Mouse (Mus musculus) liver, embryonic 15.5 days (tissue): Measurements from ENCODE around the gene Lrrc57. TPM values are rescaled to one million over a fixed set of nuclear protein-coding genes. Genes with fewer than 3 reads are reported as not detected.
A peak's percentile ranks its signal among the peaks of the same experiment; 100 is the strongest.
"Not testable (repeated sequence)": the region's sequence is repeated elsewhere in the genome, so short reads cannot be mapped to it uniquely, and the experiment has no call there.

Experiments
- ATAC-seq: fragments of 200-750 bp; cut with Nextera tagmentation; 2 replicates; pipeline ENCODE4 v1.8.0; 2017; ENCODE audit warnings: moderate number of reproducible peaks, mild to moderate bottlenecking, moderate library complexity; ENCODE audit not compliant: insufficient read depth
- H3K27ac ChIP-seq: fragments of 300-500 bp; sonication (generic); replicated peaks from 2 replicates; pipeline ENCODE4 v1.5.1; 2015; ENCODE audit warnings: mild to moderate bottlenecking, inconsistent platforms
- H3K27me3 ChIP-seq: fragments of 300-500 bp; sonication (generic); 2 replicates; pipeline ENCODE4 v1.6.1; 2015; ENCODE audit warnings: mild to moderate bottlenecking, inconsistent platforms
- H3K36me3 ChIP-seq: fragments of 300-500 bp; sonication (generic); replicated peaks from 2 replicates; pipeline ENCODE4 v1.6.1; 2015; ENCODE audit warnings: moderate library complexity, mild to moderate bottlenecking, inconsistent platforms
- H3K4me1 ChIP-seq: fragments of 300-500 bp; sonication (generic); replicated peaks from 2 replicates; pipeline ENCODE4 v1.6.1; 2015; ENCODE audit warnings: inconsistent platforms
- H3K4me2 ChIP-seq: fragments of 300-500 bp; sonication (generic); 2 replicates; pipeline ENCODE4 v1.6.1; 2015; ENCODE audit warnings: moderate library complexity, mild to moderate bottlenecking, inconsistent platforms
- H3K4me3 ChIP-seq: fragments of 300-500 bp; sonication (generic); replicated peaks from 2 replicates; pipeline ENCODE4 v1.5.1; 2015; ENCODE audit warnings: mild to moderate bottlenecking, inconsistent platforms
- H3K9ac ChIP-seq: fragments of 300-500 bp; sonication (generic); 2 replicates; pipeline ENCODE4 v1.6.1; 2015; ENCODE audit warnings: moderate library complexity, mild to moderate bottlenecking, inconsistent platforms
- H3K9me3 ChIP-seq: fragments of 300-500 bp; sonication (generic); replicated peaks from 2 replicates; pipeline ENCODE4 v1.6.1; 2016; ENCODE audit warnings: inconsistent platforms
- WGBS: fragments of 180-500 bp; shearing (Covaris S2); methylation state at CpG from one replicate; pipeline ENCODE4 v1.1.7; 2015; ENCODE audit warnings: mixed read lengths; ENCODE audit not compliant: insufficient replicate concordance; 5-methylcytosine and 5-hydroxymethylcytosine counted together
- polyA plus RNA-seq: library from polyadenylated mRNA; unstranded; fragments of >200 nt; fragmentation: Nextera tagmentation; extraction: Ambion mirVana; gene quantifications from 2 replicates; pipeline ENCODE4 v1.2.1, GENCODE M21; 2015

Lrrc57 gene
- polyA plus RNA-seq, 1 experiment from 2014 or later, result 11.8 TPM

DNA sequence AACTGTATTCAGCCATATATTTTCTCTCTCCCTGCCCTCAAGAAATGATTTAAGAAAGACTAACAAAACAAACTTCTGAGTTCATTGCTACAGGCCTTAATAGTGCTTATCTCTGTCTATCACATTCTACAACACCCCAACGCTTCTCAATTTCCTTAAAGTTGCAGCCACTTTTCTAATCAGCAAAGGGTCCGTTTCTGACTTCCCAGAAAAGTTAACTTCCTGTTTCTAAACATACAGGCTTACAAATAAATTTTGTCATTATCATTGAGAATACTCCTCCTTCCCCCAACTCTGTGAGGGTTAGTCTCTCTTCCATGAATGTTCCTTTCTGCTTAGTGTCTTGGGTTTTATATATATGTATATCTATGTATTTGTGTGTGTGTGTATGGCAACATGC, 44.0 kb downstream of the Lrrc57 start:
- H3K4me3 ChIP-seq, result no peak overlapping the region
- H3K9ac ChIP-seq, result no peak overlapping the region
- ATAC-seq, result no peak
- peaks cover 61% of the 10 kb centered on the region for H3K4me1 ChIP-seq
- H3K27me3 ChIP-seq, result no peaks in the 10 kb centered on the region
- peak overlapping the region; percentile 76 for H3K27ac ChIP-seq
- H3K36me3 ChIP-seq, result 0 out of 2 replicates have a peak, but pooled peaks cover 2% of the 10 kb centered on the region
- 5% methylated on average over 2 of the region's 2 CpGs for WGBS
- no peak overlapping the region; the same call in 1 of the 2 replicates for H3K4me2 ChIP-seq
- no peaks in the 10 kb centered on the region for H3K9me3 ChIP-seq

- 24% methylated on average over 4 of the region's 4 CpGs for WGBS
- not testable (repeated sequence) for H3K27me3 ChIP-seq, H3K4me2 ChIP-seq, H3K4me3 ChIP-seq, ATAC-seq, H3K9me3 ChIP-seq, H3K36me3 ChIP-seq, H3K9ac ChIP-seq
- H3K27ac ChIP-seq, result peak overlapping the region; percentile 76
- H3K4me1 ChIP-seq, result peaks cover 62% of the 10 kb centered on the region
Measured at GRCm38 (mm10) chr2:120564548-120565188, 44.7 kb downstream of the Lrrc57 start.

GRCm38 (mm10) chr2:120563235-120563990, 45.9 kb downstream of the Lrrc57 start, which contains the start of gene Zfp106:
TSS of gene Zfp106 (minus strand) at chr2:120563843.
- ATAC-seq, result peak; percentile 59
- under 1% methylated on average over 50 of the region's 50 CpGs for WGBS
- no peaks in the 10 kb centered on the region for H3K27me3 ChIP-seq
- H3K4me3 ChIP-seq, result peak within 1 kb of the TSS; percentile 93
- H3K27ac ChIP-seq, result peak within 1 kb of the TSS; percentile 76
- H3K9ac ChIP-seq, result peak within 1 kb of the TSS; percentile 92
- H3K4me1 ChIP-seq, result peaks cover 53% of the 10 kb centered on the region
- H3K9me3 ChIP-seq, result no peaks in the 10 kb centered on the region
- H3K36me3 ChIP-seq, result no peaks in the 10 kb centered on the region
- peak within 1 kb of the TSS; percentile 82 for H3K4me2 ChIP-seq

GRCm38 (mm10) chr2:120562859-120563234, 46.5 kb downstream of the Lrrc57 start:
- H3K27ac ChIP-seq, result peak overlapping the region; percentile 76; the same call in 1 of the 2 replicates
- peak overlapping the region; percentile 93 for H3K4me3 ChIP-seq
- no peak for ATAC-seq
- peak overlapping the region; percentile 82 for H3K4me2 ChIP-seq
- no peaks in the 10 kb centered on the region for H3K9me3 ChIP-seq
- no peaks in the 10 kb centered on the region for H3K27me3 ChIP-seq
- peak overlapping the region; percentile 92 for H3K9ac ChIP-seq
- peaks cover 49% of the 10 kb centered on the region for H3K4me1 ChIP-seq
- WGBS, result 8% methylated on average over 9 of the region's 9 CpGs
- H3K36me3 ChIP-seq, result no peaks in the 10 kb centered on the region

- Histone ChIP-seq H3K27me3 (no peaks in the 10 kb centered on the region), H3K36me3 (no peaks in the 10 kb centered on the region), H3K9me3 (no peaks in the 10 kb centered on the region), H3K27ac (no peak overlapping the region), H3K4me2 (no peak overlapping the region), H3K9ac (no peak overlapping the region), H3K4me3 (no peak overlapping the region), H3K4me1 (peaks cover 48% of the 10 kb centered on the region)
- WGBS, result 85% methylated on average over 1 of the region's 1 CpGs
- no peak for ATAC-seq
Measured at GRCm38 (mm10) chr2:120561524-120561923, 47.8 kb downstream of the Lrrc57 start.

- 39% methylated on average over 3 of the region's 3 CpGs for WGBS
- Histone ChIP-seq H3K4me3 (no peak overlapping the region), H3K9ac (no peak overlapping the region), H3K4me2 (no peak overlapping the region), H3K4me1 (peaks cover 32% of the 10 kb centered on the region), H3K9me3 (no peaks in the 10 kb centered on the region), H3K36me3 (peaks cover 10% of the 10 kb centered on the region), H3K27me3 (no peaks in the 10 kb centered on the region), H3K27ac (no peak overlapping the region)
- no peak for ATAC-seq
Measured at GRCm38 (mm10) chr2:120558813-120559212, 50.5 kb downstream of the Lrrc57 start.

DNA sequence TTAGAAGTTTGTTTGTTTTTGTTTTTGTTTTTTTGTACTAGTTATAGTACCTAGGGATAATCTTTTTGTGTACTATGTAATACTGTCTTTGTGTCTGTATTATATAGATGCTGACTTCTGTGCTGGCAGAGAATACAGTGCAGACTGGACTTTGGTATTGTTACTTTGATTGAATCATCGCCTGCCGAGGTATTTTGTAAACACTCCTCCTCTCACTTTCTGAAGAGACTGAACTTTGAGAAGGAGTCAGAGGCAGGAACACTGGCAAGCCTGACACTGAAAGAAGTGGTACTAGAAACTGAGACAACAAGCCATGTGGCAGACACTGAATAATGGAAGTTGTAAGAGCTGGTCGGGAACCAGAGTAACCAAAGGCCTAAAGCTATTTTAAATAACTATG, 52.5 kb downstream of the Lrrc57 start:
- H3K9me3 ChIP-seq, result no peaks in the 10 kb centered on the region
- ATAC-seq, result no peak; the same call in 1 of the 2 replicates
- no peak overlapping the region for H3K27ac ChIP-seq
- peaks cover 23% of the 10 kb centered on the region for H3K36me3 ChIP-seq
- H3K9ac ChIP-seq, result no peak overlapping the region
- no peak overlapping the region for H3K4me3 ChIP-seq
- H3K4me2 ChIP-seq, result no peak overlapping the region
- H3K27me3 ChIP-seq, result no peaks in the 10 kb centered on the region
- 68% methylated on average over 3 of the region's 3 CpGs for WGBS
- H3K4me1 ChIP-seq, result peaks cover 21% of the 10 kb centered on the region

Other genes with a start within 250 kb of the Lrrc57 start
- 6.0 and 6.9 TPM in 2 replicates for gene Ganc, start 205.6 kb downstream of the Lrrc57 start, polyA plus RNA-seq
- gene Tmem87a, start 205.4 kb downstream of the Lrrc57 start, polyA plus RNA-seq, result 2.6 and 3.6 TPM in 2 replicates
- gene Capn3, start 153.5 kb downstream of the Lrrc57 start, polyA plus RNA-seq, result 3.5 and 4.9 TPM in 2 replicates
- gene Zfp106, start 45.7 kb downstream of the Lrrc57 start, polyA plus RNA-seq, result 17.4 and 18.1 TPM in 2 replicates
- gene Snap23, start 41.8 kb downstream of the Lrrc57 start, polyA plus RNA-seq, result 24.7 and 27.4 TPM in 2 replicates
- 10.4 and 10.8 TPM in 2 replicates for gene Haus2, start 137 bp downstream of the Lrrc57 start, polyA plus RNA-seq
- 0.99 and 1.0 TPM in 2 replicates for gene Stard9, start 19.6 kb upstream of the Lrrc57 start, polyA plus RNA-seq
- gene Cdan1, start 240.6 kb upstream of the Lrrc57 start, polyA plus RNA-seq, result 3.2 and 4.7 TPM in 2 replicates
- gene Ttbk2, start 241.1 kb upstream of the Lrrc57 start, polyA plus RNA-seq, result 0.62 and 0.69 TPM in 2 replicates